Comparison of ENCODE assay signal across 31 mouse cellular contexts in genomic region chr7:139226416-139226815, GRCm38 (mm10). TPM values are rescaled to one million over a fixed set of nuclear protein-coding genes. Genes with fewer than 3 reads are reported as not detected.
DNase-seq lines count a peak whose midpoint lies in the region; ATAC-seq lines count a peak whose summit lies in the region.
"Had no signal": no experiment of that assay in that cellular context is flagged by ENCODE, and none has a peak within 500 bp of the region (broad histone marks: within the 10 kb centered on the region; RNA-seq: fewer than 3 reads in every experiment).

No protein-coding gene starts in this region.

- whole genome bisulfite sequencing in forebrain, embryonic 11.5 days, result 87% methylated on average over 7 of the region's 7 CpGs
- WGBS in forebrain, embryonic 13.5 days, result 85% methylated on average over 7 of the region's 7 CpGs
- WGBS in macrophage (ENCODE audit: missing documents), result 96% methylated on average over 7 of the region's 7 CpGs

- ATAC-seq in forebrain, embryonic 11.5 days (replicated peaks; ENCODE audit: low FRiP score), result no peak
- no peak for ATAC-seq in forebrain, embryonic 13.5 days
- ATAC-seq: forebrain, embryonic 14.5 days; forebrain, postnatal 0 days; hindbrain, embryonic 16.5 days; intestine, postnatal 0 days; Patski had no signal

- no peak overlapping the region for H3K27ac ChIP-seq in forebrain, embryonic 11.5 days (ENCODE audit: low read depth, low read length)
- no peak overlapping the region for H3K27ac ChIP-seq in forebrain, embryonic 13.5 days
- peak overlapping the region; percentile 5; the same call in 1 of the 2 replicates for H3K27ac ChIP-seq in macrophage
- H3K27ac ChIP-seq: embryonic facial prominence, embryonic 10.5 days; embryonic facial prominence, embryonic 13.5 days; gastrocnemius, adult 2 months; heart, embryonic 15.5 days; hindbrain, embryonic 13.5 days had no signal

- H3K9me3 ChIP-seq in forebrain, embryonic 11.5 days (ENCODE audit: control insufficient read depth, low read length), result no peaks in the 10 kb centered on the region
- H3K9me3 ChIP-seq in forebrain, embryonic 13.5 days (replicated peaks), result no peaks in the 10 kb centered on the region
- H3K9me3 ChIP-seq: embryonic facial prominence, embryonic 10.5 days; embryonic facial prominence, embryonic 13.5 days; heart, embryonic 15.5 days; hindbrain, embryonic 13.5 days had no signal

- no peaks in the 10 kb centered on the region for H3K27me3 ChIP-seq in forebrain, embryonic 11.5 days (ENCODE audit: control insufficient read depth, insufficient read depth, low read length)
- H3K27me3 ChIP-seq in forebrain, embryonic 13.5 days, result no peaks in the 10 kb centered on the region
- H3K27me3 ChIP-seq: embryonic facial prominence, embryonic 13.5 days; heart, embryonic 15.5 days; hindbrain, embryonic 13.5 days; Patski had no signal

- no peaks in the 10 kb centered on the region for H3K4me1 ChIP-seq in forebrain, embryonic 11.5 days (replicated peaks; ENCODE audit: control insufficient read depth, insufficient read depth, low read length)
- no peaks in the 10 kb centered on the region for H3K4me1 ChIP-seq in forebrain, embryonic 13.5 days
- H3K4me1 ChIP-seq: hindbrain, embryonic 13.5 days had no signal

- no peak overlapping the region for H3K4me3 ChIP-seq in forebrain, embryonic 11.5 days (ENCODE audit: low read depth, low read length)
- H3K4me3 ChIP-seq in forebrain, embryonic 13.5 days, result no peak overlapping the region
- H3K4me3 ChIP-seq in macrophage (ENCODE audit: inconsistent target), result no peak overlapping the region
- H3K4me3 ChIP-seq: embryonic facial prominence, embryonic 10.5 days; embryonic facial prominence, embryonic 13.5 days; erythroblast, embryonic 14.5 days; gastrocnemius, adult 2 months; heart, embryonic 15.5 days; hindbrain, embryonic 13.5 days had no signal

- no peaks in the 10 kb centered on the region for H3K36me3 ChIP-seq in forebrain, embryonic 11.5 days (ENCODE audit: control insufficient read depth, insufficient read depth, low read length)
- H3K36me3 ChIP-seq in forebrain, embryonic 13.5 days (ENCODE audit: poor library complexity, severe bottlenecking), result no peaks in the 10 kb centered on the region
- H3K36me3 ChIP-seq in macrophage (ENCODE audit: inconsistent target), result no peaks in the 10 kb centered on the region
- H3K36me3 ChIP-seq: embryonic facial prominence, embryonic 10.5 days; embryonic facial prominence, embryonic 13.5 days; G1E; heart, embryonic 15.5 days; hindbrain, embryonic 13.5 days had no signal

- no peak overlapping the region for H3K4me2 ChIP-seq in forebrain, embryonic 11.5 days (ENCODE audit: low read depth, low read length, severe bottlenecking)
- no peak overlapping the region for H3K4me2 ChIP-seq in forebrain, embryonic 13.5 days
- H3K4me2 ChIP-seq: embryonic facial prominence, embryonic 13.5 days; heart, embryonic 11.5 days; heart, embryonic 15.5 days; hindbrain, embryonic 13.5 days had no signal

- no peaks in the 10 kb centered on the region for H3K79me2 ChIP-seq in macrophage (ENCODE audit: inconsistent target)

- peak; percentile 47 for DNase-seq in forebrain, embryonic 11.5 days (ENCODE audit: low spot score)
- DNase-seq in heart, postnatal 4 days, result peak; percentile 1
- DNase-seq in heart, adult 9 months (ENCODE audit: low spot score in 2 of 2), result no peak
- DNase-seq in testis, postnatal 10 days (ENCODE audit: low spot score), result peak; percentile 28
- no peak for DNase-seq in testis, postnatal 14 days (ENCODE audit: low spot score)
- DNase-seq: adrenal gland, postnatal 25 days; B cell, adult 2 months; cerebellum, adult 8-10 months; cerebellum, postnatal 10 days; cerebellum, postnatal 36 days; embryo, embryonic 11 days; forebrain, postnatal 0 days; gastrocnemius, adult 2 months; gastrocnemius, postnatal 14 days; heart, adult 18-20 months; heart, postnatal 10 days had no signal

- no peak overlapping the region for H3K9ac ChIP-seq in forebrain, embryonic 11.5 days (ENCODE audit: low read length)
- no peak overlapping the region for H3K9ac ChIP-seq in forebrain, embryonic 13.5 days
- H3K9ac ChIP-seq: embryonic facial prominence, embryonic 13.5 days; forebrain, postnatal 0 days; heart, embryonic 15.5 days; hindbrain, embryonic 13.5 days had no signal

RNA-seq across cellular contexts. Expression of gene Stk32c, which starts 13.3 kb away (rescaled TPM):
- polyA plus RNA-seq in forebrain, embryonic 11.5 days (2014; fragmentation: Nextera tagmentation; extraction: Ambion mirVana), result 0.16 and 0.36 TPM in 2 replicates
- polyA plus RNA-seq in forebrain, embryonic 13.5 days (2015; fragmentation: Nextera tagmentation; extraction: Ambion mirVana), result 0.50 and 0.89 TPM in 2 replicates
- total RNA-seq in heart, postnatal 4 days (2021), result 1 to 10 TPM; 3.3 to 3.4 TPM
- total RNA-seq in macrophage (2018; cell fraction: chromatin; rRNA removed), result 1 to 10 TPM in 7 of 26 experiments, under 1 TPM in 16, not detected in 3; 0.31 to 2.4 (median 0.62) TPM
- under 1 TPM in 24 of 26 experiments, not detected in 2; 0.07 to 0.26 (median 0.15) TPM for total RNA-seq in macrophage (2018; cell fraction: cytosol; rRNA removed)
- 1 to 10 TPM in 2 of 26 experiments, under 1 TPM in 12, not detected in 12; 0.23 to 1.5 (median 0.38) TPM for total RNA-seq in macrophage (2018; cell fraction: nucleus; rRNA removed)
- 0.17 to 0.21 TPM (median 0.19 TPM) in 3 replicates for polyA plus RNA-seq in macrophage (2018)
- total RNA-seq: CH12.LX; G1E; hematopoietic stem cell, adult 5-6 weeks had no signal
- polyA plus RNA-seq: erythroblast, embryonic 14.5 days; G1E; heart, embryonic 11.5 days had no signal

RNA-seq across cellular contexts. Expression of gene Lrrc27, which starts 13.6 kb away (rescaled TPM):
- polyA plus RNA-seq in forebrain, embryonic 11.5 days (2014; fragmentation: Nextera tagmentation; extraction: Ambion mirVana), result 6.3 and 6.7 TPM in 2 replicates
- 3.6 and 3.7 TPM in 2 replicates for polyA plus RNA-seq in forebrain, embryonic 13.5 days (2015; fragmentation: Nextera tagmentation; extraction: Ambion mirVana)
- 1 to 10 TPM; 3.4 to 5.0 TPM for total RNA-seq in heart, postnatal 4 days (2021)
- total RNA-seq in macrophage (2018; cell fraction: chromatin; rRNA removed), result 10 to 100 TPM in 25 of 26 experiments, 1 to 10 TPM in 1; 6.5 to 82.5 (median 31.4) TPM
- 10 to 100 TPM; 20.5 to 77.7 (median 44.0) TPM for total RNA-seq in macrophage (2018; cell fraction: cytosol; rRNA removed)
- 100 to 1,000 TPM in 2 of 26 experiments, 10 to 100 TPM in 23, 1 to 10 TPM in 1; 7.1 to 116 (median 41.1) TPM for total RNA-seq in macrophage (2018; cell fraction: nucleus; rRNA removed)
- polyA plus RNA-seq in macrophage (2018), result 73.4 to 159 TPM (median 94.3 TPM) in 3 replicates
- polyA plus RNA-seq: erythroblast, embryonic 14.5 days; G1E had no signal

RNA-seq across cellular contexts. Expression of gene Pwwp2b, which starts 21.9 kb away (rescaled TPM):
- polyA plus RNA-seq in forebrain, embryonic 11.5 days (2014; fragmentation: Nextera tagmentation; extraction: Ambion mirVana), result 3.6 and 4.2 TPM in 2 replicates
- 4.5 and 4.7 TPM in 2 replicates for polyA plus RNA-seq in forebrain, embryonic 13.5 days (2015; fragmentation: Nextera tagmentation; extraction: Ambion mirVana)
- total RNA-seq in heart, postnatal 4 days (2021), result 1 to 10 TPM; 7.9 to 9.3 TPM
- 100 to 1,000 TPM in 1 of 26 experiments, 10 to 100 TPM in 25; 20.0 to 106 (median 39.1) TPM for total RNA-seq in macrophage (2018; cell fraction: chromatin; rRNA removed)
- total RNA-seq in macrophage (2018; cell fraction: cytosol; rRNA removed), result 10 to 100 TPM; 12.0 to 39.3 (median 24.7) TPM
- total RNA-seq in macrophage (2018; cell fraction: nucleus; rRNA removed), result 10 to 100 TPM; 13.7 to 86.6 (median 34.0) TPM
- polyA plus RNA-seq in macrophage (2018), result 25.2 to 32.3 TPM (median 28.0 TPM) in 3 replicates
- polyA plus RNA-seq: erythroblast, embryonic 14.5 days had no signal

Comparison
In these comparisons a context has a peak if more than half of its experiments do, and no peak if none do; other contexts are left out.
1. DNase-seq: peak in forebrain, embryonic 11.5 days (single experiment), heart, postnatal 4 days (single experiment) and testis, postnatal 10 days (single experiment); none in heart, adult 9 months (0 of 2) and testis, postnatal 14 days (single experiment).